Mouse (Mus musculus) MEL (cell line): ENCODE results near the gene Ank2.

Source experiments
- CTCF ChIP-seq, 3 experiments: IDR thresholded peaks in 2 of 3; conservative IDR thresholded peaks in 1 of 3; 2 replicates each; pipeline ENCODE4 v1.5.1; 2011 to 2012; ENCODE audit warnings: low read length in 3 of 3, low read depth in 2 of 3, mild to moderate bottlenecking in 2 of 3, improper control_type of control experiment in 1 of 3, inconsistent platforms in 1 of 3, mixed read lengths in 1 of 3, moderate library complexity in 1 of 3; ENCODE audit not compliant: control insufficient read depth in 1 of 3, insufficient read depth in 1 of 3, poor library complexity in 1 of 3, severe bottlenecking in 1 of 3
- EP300 ChIP-seq, 2 experiments: IDR thresholded peaks; 2 replicates each; pipeline ENCODE4 v1.6.1; 2011; ENCODE audit warnings: improper control_type of control experiment in 2 of 2, low read length in 2 of 2, low read depth in 1 of 2, mild to moderate bottlenecking in 1 of 2
- GATA1 ChIP-seq: IDR thresholded peaks from 2 replicates; pipeline ENCODE4 v1.6.1; 2011; ENCODE audit warnings: low read depth, low read length, improper control_type of control experiment
- KAT2A ChIP-seq: conservative IDR thresholded peaks from 2 replicates; pipeline ENCODE4 v1.6.1; 2012; ENCODE audit warnings: low read depth, low read length, improper control_type of control experiment, inconsistent platforms
- SIN3A ChIP-seq: IDR thresholded peaks from 2 replicates; pipeline ENCODE4 v1.6.1; 2012; ENCODE audit warnings: low read length, improper control_type of control experiment, inconsistent platforms
- USF1 ChIP-seq: IDR thresholded peaks from 2 replicates; pipeline ENCODE4 v1.6.1; 2014; ENCODE audit warnings: low read depth, mild to moderate bottlenecking, inconsistent platforms, low read length, improper control_type of control experiment, moderate library complexity
- USF2 ChIP-seq, 2 experiments: IDR thresholded peaks; 2 replicates each; pipeline ENCODE4 v1.6.1; 2011 to 2012; ENCODE audit warnings: improper control_type of control experiment in 2 of 2, low read length in 2 of 2, borderline replicate concordance in 1 of 2, inconsistent platforms in 1 of 2, low read depth in 1 of 2, mild to moderate bottlenecking in 1 of 2; ENCODE audit not compliant: insufficient read depth in 1 of 2
- ZC3H11A ChIP-seq: IDR thresholded peaks from 2 replicates; pipeline ENCODE4 v1.6.1; 2012; ENCODE audit warnings: low read depth, mild to moderate bottlenecking, inconsistent platforms, low read length, improper control_type of control experiment
- ZMIZ1 ChIP-seq: IDR thresholded peaks from 2 replicates; pipeline ENCODE4 v1.6.1; 2012; ENCODE audit warnings: low read depth, mild to moderate bottlenecking, inconsistent platforms, low read length, improper control_type of control experiment, moderate library complexity

DNA sequence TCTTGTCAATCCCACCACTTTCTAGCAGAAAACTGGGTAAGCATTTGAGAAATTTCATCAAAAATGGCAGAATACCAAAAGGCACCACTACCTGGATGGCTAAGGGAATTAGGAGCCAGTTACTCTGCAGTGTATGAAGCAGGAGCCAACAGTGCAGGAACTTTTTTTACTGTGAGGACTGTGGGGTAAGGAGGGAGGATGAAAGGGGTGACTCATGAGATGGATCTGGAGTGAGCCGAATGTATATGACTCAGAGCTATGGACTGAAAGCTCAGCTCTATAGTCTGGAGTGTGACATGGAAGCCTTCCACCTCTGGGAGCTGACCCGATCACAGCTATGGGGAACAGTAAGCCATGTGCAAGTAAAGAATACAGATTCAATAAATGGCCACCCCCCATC lies 530.4 kb downstream of the Ank2 start:
- TF ChIP-seq EP300 (IDR thresholded peaks at IDR 0.05; ENCODE audit: low read depth in 1 of 2, low read length in 2 of 2): no peak
- TF ChIP-seq CTCF (IDR thresholded peaks at IDR 0.05 in 2 of 3, conservative IDR thresholded peaks at IDR 0.05 in 1 of 3; ENCODE audit: control insufficient read depth in 1 of 3, insufficient read depth in 1 of 3, low read depth in 2 of 3, low read length in 3 of 3, poor library complexity in 1 of 3, severe bottlenecking in 1 of 3): no peak
- TF ChIP-seq SIN3A: no peak
- TF ChIP-seq USF1: no peak
- no peak for TF ChIP-seq GATA1
- TF ChIP-seq ZC3H11A: no peak
- no peak for TF ChIP-seq KAT2A
- no peak for TF ChIP-seq USF2 (IDR thresholded peaks at IDR 0.05; ENCODE audit: borderline replicate concordance in 1 of 2, insufficient read depth in 1 of 2, low read depth in 1 of 2, low read length in 2 of 2)
- no peak for TF ChIP-seq ZMIZ1
